Mouse (Mus musculus) urinary bladder, postnatal 4 days (tissue): ENCODE measurements around the gene Emx2.

Experiments
- DNase-seq, 2 experiments: peaks; one replicate each; pipeline ENCODE4 v3.0.0; 2021 to 2022; ENCODE audit warnings: low spot score in 2 of 2

The Emx2 gene

GRCm38 (mm10) chr19:59457951-59458742 is at the start of gene Emx2:
Gene Emx2, plus strand, starts transcription at chr19:59458372.
- DNase-seq: peak; percentile 59 to 84

- DNase-seq: no peak
Measured at GRCm38 (mm10) chr19:59414128-59414527, 44.0 kb upstream of the Emx2 start.

- DNase-seq: peak; percentile 81 to 93
Measured at GRCm38 (mm10) chr19:59418024-59418423, 40.1 kb upstream of the Emx2 start.

GRCm38 (mm10) chr19:59418671-59419070 is 39.5 kb upstream of the Emx2 start:
- DNase-seq: no peak

- DNase-seq: no peak
Measured at GRCm38 (mm10) chr19:59422393-59422792, 35.8 kb upstream of the Emx2 start.

- no peak for DNase-seq
Measured at GRCm38 (mm10) chr19:59423685-59424084, 34.5 kb upstream of the Emx2 start.

GRCm38 (mm10) chr19:59424975-59425374 is 33.2 kb upstream of the Emx2 start:
- no peak for DNase-seq

- DNase-seq: no peak
Measured at GRCm38 (mm10) chr19:59432286-59432685, 25.9 kb upstream of the Emx2 start.

GRCm38 (mm10) chr19:59450561-59451135 is 7.5 kb upstream of the Emx2 start:
- no peak for DNase-seq

GRCm38 (mm10) chr19:59451441-59451951 is 6.7 kb upstream of the Emx2 start:
- DNase-seq: no peak

- DNase-seq: no peak
Measured at GRCm38 (mm10) chr19:59452321-59452720, 5.9 kb upstream of the Emx2 start.

- DNase-seq: no peak
Measured at GRCm38 (mm10) chr19:59453591-59453990, 4.6 kb upstream of the Emx2 start.

GRCm38 (mm10) chr19:59454196-59454595 is 4.0 kb upstream of the Emx2 start:
- DNase-seq: peak; percentile 52 to 82

GRCm38 (mm10) chr19:59455671-59456070 is 2.5 kb upstream of the Emx2 start:
- no peak for DNase-seq

GRCm38 (mm10) chr19:59457011-59457945 is 894 bp upstream of the Emx2 start:
- DNase-seq: no peak

- no peak for DNase-seq
Measured at GRCm38 (mm10) chr19:59458743-59459135, 567 bp downstream of the Emx2 start.

GRCm38 (mm10) chr19:59459158-59459781 is 1.1 kb downstream of the Emx2 start:
- no peak for DNase-seq

GRCm38 (mm10) chr19:59459811-59460241 is 1.7 kb downstream of the Emx2 start:
- no peak for DNase-seq

- no peak for DNase-seq
Measured at GRCm38 (mm10) chr19:59460328-59461115, 2.4 kb downstream of the Emx2 start.
